10 mouse cellular contexts compared by ENCODE assay signal in the genomic region with DNA sequence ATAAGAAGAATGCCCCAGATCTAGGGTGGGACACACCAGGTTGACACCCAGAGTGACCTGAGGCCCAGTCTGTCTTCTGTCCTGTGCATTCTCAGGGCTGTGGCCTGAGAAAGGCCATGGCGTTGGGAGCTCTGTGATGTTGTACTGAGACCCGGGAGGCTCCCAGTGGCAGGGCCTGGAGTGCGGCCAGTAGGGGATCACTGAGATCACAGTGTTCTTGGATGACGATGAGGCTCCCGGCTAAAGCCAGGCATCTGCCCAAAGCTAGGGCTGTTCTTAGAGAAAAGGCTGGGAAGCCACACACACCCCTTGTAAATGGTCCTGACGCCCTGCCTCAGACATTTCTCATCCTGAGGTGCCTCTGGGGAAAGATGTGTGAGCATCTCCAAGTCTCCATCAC. TPM values are rescaled to one million over a fixed set of nuclear protein-coding genes. Genes with fewer than 3 reads are reported as not detected.
DNase-seq lines count a peak whose midpoint lies in the region; ATAC-seq and TF ChIP-seq lines count a peak whose summit lies in the region.
"Had no signal": no experiment of that assay in that cellular context is flagged by ENCODE, and none has a peak within 500 bp of the region (broad histone marks: within the 10 kb centered on the region; RNA-seq: fewer than 3 reads in every experiment).

No protein-coding gene starts in this region.

- H3K4me1 ChIP-seq in liver, postnatal 0 days (ENCODE audit: insufficient read depth), result peaks cover 17% of the 10 kb centered on the region
- H3K4me1 ChIP-seq in liver, embryonic 12.5 days, result peaks cover 10% of the 10 kb centered on the region; the same call in 1 of the 2 replicates
- no peaks in the 10 kb centered on the region for H3K4me1 ChIP-seq in intestine, embryonic 15.5 days (replicated peaks)
- no peaks in the 10 kb centered on the region for H3K4me1 ChIP-seq in forebrain, embryonic 14.5 days (ENCODE audit: control insufficient read depth, insufficient read depth, low read length)
- H3K4me1 ChIP-seq: embryonic facial prominence, embryonic 15.5 days had no signal

- TF ChIP-seq EP300 in liver, postnatal 0 days (IDR thresholded peaks at IDR 0.05; ENCODE audit: low read depth), result no peak

- no peak overlapping the region for H3K4me2 ChIP-seq in liver, postnatal 0 days (ENCODE audit: low read depth, low read length)
- H3K4me2 ChIP-seq in liver, embryonic 12.5 days, result no peak overlapping the region
- H3K4me2 ChIP-seq in intestine, embryonic 15.5 days (replicated peaks), result no peak overlapping the region
- no peak overlapping the region for H3K4me2 ChIP-seq in forebrain, embryonic 14.5 days (ENCODE audit: low read length)
- H3K4me2 ChIP-seq: embryonic facial prominence, embryonic 15.5 days had no signal

- H3K4me3 ChIP-seq in liver, postnatal 0 days (ENCODE audit: low read depth, low read length), result no peak overlapping the region
- no peak overlapping the region for H3K4me3 ChIP-seq in liver, embryonic 12.5 days
- no peak overlapping the region for H3K4me3 ChIP-seq in intestine, embryonic 15.5 days (replicated peaks)
- no peak overlapping the region for H3K4me3 ChIP-seq in forebrain, embryonic 14.5 days (ENCODE audit: low read depth, low read length)
- H3K4me3 ChIP-seq: embryonic facial prominence, embryonic 15.5 days had no signal

- no peak for TF ChIP-seq CTCF in liver, postnatal 0 days (IDR thresholded peaks at IDR 0.05; ENCODE audit: low read depth)

- H3K27ac ChIP-seq in liver, postnatal 0 days (ENCODE audit: low read depth), result peak overlapping the region; percentile 49
- no peak overlapping the region for H3K27ac ChIP-seq in liver, embryonic 12.5 days
- no peak overlapping the region for H3K27ac ChIP-seq in intestine, embryonic 15.5 days
- no peak overlapping the region for H3K27ac ChIP-seq in forebrain, embryonic 14.5 days (ENCODE audit: low read depth, low read length)
- H3K27ac ChIP-seq: embryonic facial prominence, embryonic 15.5 days had no signal

- H3K27me3 ChIP-seq in liver, postnatal 0 days (ENCODE audit: insufficient read depth, low read length), result no peaks in the 10 kb centered on the region
- no peaks in the 10 kb centered on the region for H3K27me3 ChIP-seq in liver, embryonic 12.5 days (replicated peaks)
- H3K27me3 ChIP-seq in intestine, embryonic 15.5 days (replicated peaks), result no peaks in the 10 kb centered on the region
- no peaks in the 10 kb centered on the region for H3K27me3 ChIP-seq in forebrain, embryonic 14.5 days (replicated peaks; ENCODE audit: control insufficient read depth, insufficient read depth, low read length)
- H3K27me3 ChIP-seq: embryonic facial prominence, embryonic 15.5 days had no signal

- ATAC-seq in liver, postnatal 0 days, result no peak
- no peak for ATAC-seq in liver, embryonic 12.5 days
- ATAC-seq in intestine, embryonic 15.5 days, result no peak
- no peak for ATAC-seq in forebrain, embryonic 14.5 days

- intact Hi-C loops in heart, postnatal 14 days (cut with DNase I), result no loop called here

- no peak for DNase-seq in liver, postnatal 0 days
- DNase-seq in cerebellum, postnatal 25 days, result peak; percentile 23 to 46
- DNase-seq in heart, postnatal 14 days, result peak; percentile 55 to 71
- DNase-seq in skeletal muscle tissue, adult 2 months (ENCODE audit: low read depth, low spot score), result peak; percentile 82
- DNase-seq in spleen, adult 12 weeks (ENCODE audit: low spot score), result no peak
- DNase-seq in forebrain, embryonic 14.5 days (ENCODE audit: low spot score), result no peak
- DNase-seq: thymus, postnatal 14 days had no signal

- no peaks in the 10 kb centered on the region for H3K9me3 ChIP-seq in liver, postnatal 0 days (ENCODE audit: low read length)
- no peaks in the 10 kb centered on the region for H3K9me3 ChIP-seq in liver, embryonic 12.5 days (replicated peaks)
- no peaks in the 10 kb centered on the region for H3K9me3 ChIP-seq in intestine, embryonic 15.5 days
- no peaks in the 10 kb centered on the region for H3K9me3 ChIP-seq in forebrain, embryonic 14.5 days (replicated peaks; ENCODE audit: control insufficient read depth, low read length)
- H3K9me3 ChIP-seq: embryonic facial prominence, embryonic 15.5 days had no signal

- no peaks in the 10 kb centered on the region for H3K36me3 ChIP-seq in liver, postnatal 0 days (replicated peaks; ENCODE audit: insufficient read depth, low read length)
- H3K36me3 ChIP-seq in liver, embryonic 12.5 days, result peaks cover 12% of the 10 kb centered on the region
- H3K36me3 ChIP-seq in intestine, embryonic 15.5 days, result no peaks in the 10 kb centered on the region
- no peaks in the 10 kb centered on the region for H3K36me3 ChIP-seq in forebrain, embryonic 14.5 days (ENCODE audit: control insufficient read depth, insufficient read depth, low read length)

- 72% methylated on average over 6 of the region's 6 CpGs for WGBS in liver, postnatal 0 days (ENCODE audit: insufficient replicate concordance)
- WGBS in liver, embryonic 12.5 days (ENCODE audit: insufficient replicate concordance), result 80% methylated on average over 6 of the region's 6 CpGs
- 76% methylated on average over 6 of the region's 6 CpGs for WGBS in intestine, embryonic 15.5 days
- WGBS in forebrain, embryonic 14.5 days, result 82% methylated on average over 6 of the region's 6 CpGs

- H3K9ac ChIP-seq in liver, postnatal 0 days (replicated peaks), result no peak overlapping the region
- H3K9ac ChIP-seq in liver, embryonic 12.5 days, result no peak overlapping the region
- no peak overlapping the region for H3K9ac ChIP-seq in intestine, embryonic 15.5 days
- no peak overlapping the region for H3K9ac ChIP-seq in forebrain, embryonic 14.5 days (ENCODE audit: low read length)
- H3K9ac ChIP-seq: embryonic facial prominence, embryonic 15.5 days had no signal

RNA-seq across cellular contexts. Expression of a gene that starts 48.7 kb away (rescaled TPM):
- polyA plus RNA-seq in liver, postnatal 0 days (2015; fragmentation: Nextera tagmentation; extraction: Ambion mirVana), result 17.7 and 19.4 TPM in 2 replicates
- polyA plus RNA-seq in liver, embryonic 12.5 days (2016; fragmentation: Nextera tagmentation; extraction: Ambion mirVana), result 20.2 and 23.1 TPM in 2 replicates
- total RNA-seq in heart, postnatal 14 days (2021), result 10 to 100 TPM; 36.8 to 42.9 TPM
- 31.0 and 31.4 TPM in 2 replicates for polyA plus RNA-seq in intestine, embryonic 15.5 days (2015; fragmentation: Nextera tagmentation; extraction: Ambion mirVana)
- polyA plus RNA-seq in forebrain, embryonic 14.5 days (2014; fragmentation: Nextera tagmentation; extraction: Ambion mirVana), result 33.0 and 35.7 TPM in 2 replicates

Comparison
In these comparisons a context has a peak if more than half of its experiments do, and no peak if none do; other contexts are left out.
1. DNase-seq: peak in cerebellum, postnatal 25 days (2 of 2), heart, postnatal 14 days (2 of 2) and skeletal muscle tissue, adult 2 months (single experiment); none in liver, postnatal 0 days (single experiment), spleen, adult 12 weeks (single experiment) and forebrain, embryonic 14.5 days (single experiment).